Mouse (Mus musculus): ENCODE data around the gene Card9. TPM values are rescaled to one million over a fixed set of nuclear protein-coding genes. Genes with fewer than 3 reads are reported as not detected.

The Card9 gene
- polyA plus RNA-seq, 1 experiment = 0.20 TPM

DNA sequence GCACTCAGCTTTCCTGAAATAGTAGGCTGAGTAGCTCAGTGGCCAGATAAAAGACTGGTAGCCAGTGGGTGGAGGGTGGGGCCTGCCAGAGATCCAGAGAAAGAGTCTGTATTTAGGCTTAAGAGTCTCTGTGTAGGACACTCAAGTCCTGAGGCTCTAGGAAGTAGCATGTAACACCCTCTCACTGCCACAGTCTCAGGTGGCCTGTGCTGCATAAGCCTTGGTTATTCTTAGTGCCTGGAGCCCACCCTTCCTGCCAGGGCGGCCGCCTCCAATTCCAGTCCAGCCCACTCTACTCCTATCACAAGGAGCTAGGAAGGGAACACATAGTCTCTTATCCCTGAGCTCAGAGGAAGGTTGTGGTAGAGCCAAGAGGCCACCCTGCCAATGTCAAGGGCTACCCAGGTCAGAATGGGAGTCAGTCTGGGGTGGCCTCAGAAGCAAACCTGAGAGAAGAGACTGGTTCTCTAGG, 19.2 kb downstream of the Card9 start:
- Histone ChIP-seq H3K9me3 (ENCODE audit: control insufficient read depth, low read length) (no peaks in the 10 kb centered on the region), H3K27me3 (ENCODE audit: control insufficient read depth) (no peaks in the 10 kb centered on the region), H3K4me1 (ENCODE audit: control insufficient read depth) (no peaks in the 10 kb centered on the region; the same call in 1 of the 2 replicates), H3K36me3 (ENCODE audit: control insufficient read depth) (no peaks in the 10 kb centered on the region), H3K4me3 (replicated peaks) (no peak overlapping the region)
- TF ChIP-seq GATA1 (IDR thresholded peaks at IDR 0.05; ENCODE audit: low read length) (no peak), TAL1 (IDR thresholded peaks at IDR 0.05; ENCODE audit: low read length) (no peak)

DNA sequence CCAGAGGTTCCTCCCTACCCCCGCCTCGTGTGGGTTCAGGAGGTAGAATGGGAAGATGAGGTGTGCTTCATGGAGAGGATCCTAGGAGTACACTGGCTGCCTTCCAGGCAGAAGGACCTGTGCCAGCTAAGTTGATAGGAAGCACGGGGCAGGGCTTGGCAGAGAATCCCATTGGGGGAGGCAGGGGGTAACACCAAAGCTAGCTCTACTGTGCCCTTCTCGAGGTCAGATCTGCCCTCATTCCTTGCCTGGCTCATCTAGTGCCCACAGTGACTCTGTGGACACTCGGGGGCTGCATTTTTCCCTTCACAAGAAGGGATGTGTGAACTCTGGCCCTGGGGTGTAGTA, 21.5 kb downstream of the Card9 start:
- Histone ChIP-seq H3K27me3 (ENCODE audit: control insufficient read depth) (no peaks in the 10 kb centered on the region), H3K4me3 (replicated peaks) (no peak overlapping the region), H3K36me3 (ENCODE audit: control insufficient read depth) (no peaks in the 10 kb centered on the region), H3K4me1 (ENCODE audit: control insufficient read depth) (no peaks in the 10 kb centered on the region; the same call in 1 of the 2 replicates), H3K9me3 (ENCODE audit: control insufficient read depth, low read length) (no peaks in the 10 kb centered on the region)
- TF ChIP-seq GATA1 (IDR thresholded peaks at IDR 0.05; ENCODE audit: low read length) = no peak
- TF ChIP-seq TAL1 (IDR thresholded peaks at IDR 0.05; ENCODE audit: low read length) = no peak

DNA sequence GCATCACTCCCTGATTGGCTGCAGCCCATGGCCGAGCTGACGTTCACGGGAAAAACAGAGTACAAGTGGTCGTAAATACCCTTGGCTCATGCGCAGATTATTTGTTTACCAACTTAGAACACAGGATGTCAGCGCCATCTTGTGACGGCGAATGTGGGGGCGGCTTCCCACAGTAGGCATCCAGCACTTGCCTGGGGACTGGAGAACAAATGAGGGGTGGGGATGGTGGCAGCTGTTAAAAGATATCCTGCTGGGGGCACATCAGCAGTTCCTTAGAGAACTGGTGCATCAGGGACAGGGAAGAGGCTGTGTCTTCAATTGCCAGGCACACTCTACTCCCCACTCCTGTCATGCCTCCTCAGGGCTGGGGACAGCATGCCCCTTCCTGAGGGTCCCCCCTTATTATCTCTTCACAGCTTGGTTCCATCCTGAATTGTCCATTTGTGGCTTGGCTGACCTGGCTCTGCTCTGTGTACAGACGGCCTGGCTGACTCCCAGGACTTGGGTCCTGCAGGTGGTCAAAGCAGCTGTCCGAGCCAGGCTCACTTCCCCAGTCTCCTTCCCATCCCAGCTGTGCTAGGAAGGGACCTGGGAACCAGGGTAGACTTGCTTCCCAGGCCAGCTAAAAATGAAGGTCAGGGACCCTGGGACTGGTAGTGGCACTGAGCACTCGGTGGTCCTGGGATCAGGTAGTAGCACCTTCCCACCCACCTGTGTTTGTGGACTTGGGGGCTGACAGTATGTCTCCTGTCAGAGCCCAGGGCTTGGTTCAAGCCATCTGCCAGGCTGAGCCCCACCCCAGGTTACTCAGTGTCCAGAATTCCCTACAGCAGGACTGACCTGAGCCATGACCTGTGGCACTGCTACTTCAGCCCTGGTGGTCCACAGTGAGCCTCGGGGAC, 22.2 kb downstream of the Card9 start:
- Histone ChIP-seq H3K36me3 (ENCODE audit: control insufficient read depth) (no peaks in the 10 kb centered on the region), H3K27me3 (ENCODE audit: control insufficient read depth) (no peaks in the 10 kb centered on the region), H3K4me1 (ENCODE audit: control insufficient read depth) (no peaks in the 10 kb centered on the region; the same call in 1 of the 2 replicates), H3K9me3 (ENCODE audit: control insufficient read depth, low read length) (no peaks in the 10 kb centered on the region), H3K4me3 (replicated peaks) (no peak overlapping the region)
- TF ChIP-seq TAL1 (IDR thresholded peaks at IDR 0.05; ENCODE audit: low read length) = no peak
- TF ChIP-seq GATA1 (IDR thresholded peaks at IDR 0.05; ENCODE audit: low read length) = no peak

DNA sequence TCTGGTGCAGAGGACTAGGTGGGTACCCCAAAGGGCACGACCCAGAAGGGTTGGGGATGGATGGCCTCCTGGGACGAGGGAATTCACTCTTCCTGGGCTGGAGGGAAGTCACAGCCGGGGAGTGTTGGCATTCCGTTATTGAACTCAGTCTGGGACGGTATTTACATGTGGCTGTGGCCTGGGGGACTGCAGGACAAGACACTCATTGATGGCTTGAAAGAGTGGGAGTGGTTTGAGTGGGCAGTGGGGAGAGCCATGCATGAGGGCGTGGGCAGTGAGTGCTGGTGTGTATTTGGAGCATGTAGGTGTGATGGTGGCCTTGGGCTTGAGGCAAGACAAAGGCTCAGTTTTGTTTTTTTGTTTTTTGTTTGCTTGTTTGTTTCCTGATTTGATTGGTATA, 30.0 kb downstream of the Card9 start:
- H3K36me3 ChIP-seq (ENCODE audit: control insufficient read depth) = no peaks in the 10 kb centered on the region
- TF ChIP-seq GATA1 (IDR thresholded peaks at IDR 0.05; ENCODE audit: low read length) (no peak), TAL1 (IDR thresholded peaks at IDR 0.05; ENCODE audit: low read length) (no peak)
- no peak overlapping the region for H3K4me3 ChIP-seq (replicated peaks)
- no peaks in the 10 kb centered on the region for H3K9me3 ChIP-seq (ENCODE audit: control insufficient read depth, low read length)
- peaks cover 3% of the 10 kb centered on the region for H3K4me1 ChIP-seq (ENCODE audit: control insufficient read depth)
- no peaks in the 10 kb centered on the region for H3K27me3 ChIP-seq (ENCODE audit: control insufficient read depth)

DNA sequence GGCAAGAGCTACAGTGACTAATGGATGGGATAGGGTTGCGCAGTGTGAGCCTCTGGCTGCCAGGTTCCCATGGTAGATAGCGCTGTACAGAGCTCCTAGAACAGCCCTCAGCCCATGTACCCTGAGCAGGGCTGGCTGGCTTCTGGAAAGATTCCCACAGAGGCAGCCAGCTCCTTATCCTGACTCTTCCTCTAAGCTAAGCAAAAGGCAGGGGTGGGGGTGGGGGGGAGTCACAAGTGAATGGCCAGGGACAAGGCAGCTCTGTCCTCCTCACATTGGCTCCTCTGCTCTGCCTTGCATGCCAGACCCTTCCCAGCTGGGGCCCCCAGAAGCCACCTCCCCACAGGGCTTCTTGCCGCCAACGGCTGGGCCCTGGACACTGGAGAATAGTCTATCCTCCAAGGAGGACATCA, 30.7 kb downstream of the Card9 start:
- H3K27me3 ChIP-seq (ENCODE audit: control insufficient read depth) = no peaks in the 10 kb centered on the region
- TF ChIP-seq TAL1 (IDR thresholded peaks at IDR 0.05; ENCODE audit: low read length) = no peak
- no peak for TF ChIP-seq GATA1 (IDR thresholded peaks at IDR 0.05; ENCODE audit: low read length)
- no peaks in the 10 kb centered on the region for H3K36me3 ChIP-seq (ENCODE audit: control insufficient read depth)
- H3K9me3 ChIP-seq (ENCODE audit: control insufficient read depth, low read length) = no peaks in the 10 kb centered on the region
- H3K4me1 ChIP-seq (ENCODE audit: control insufficient read depth) = peaks cover 3% of the 10 kb centered on the region
- H3K4me3 ChIP-seq (replicated peaks) = no peak overlapping the region

DNA sequence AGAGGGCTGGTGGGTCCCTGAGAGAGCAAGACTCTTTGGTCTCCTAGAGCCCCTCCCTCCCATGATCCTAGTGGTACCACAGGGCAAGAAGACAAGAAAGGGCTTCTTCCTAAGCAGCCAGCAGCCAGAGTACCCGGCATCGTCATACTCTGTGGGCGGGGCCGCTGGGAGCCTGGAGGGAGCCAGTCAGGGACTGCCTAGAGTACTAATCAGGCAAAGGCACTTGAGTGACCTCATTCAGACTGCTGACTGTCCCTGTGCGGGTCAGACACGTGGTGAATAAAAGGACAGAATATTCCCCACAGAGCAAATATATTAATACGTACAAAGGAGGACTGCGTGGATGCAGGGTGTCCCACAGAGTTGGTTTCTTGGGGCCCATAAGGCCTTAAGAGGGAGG, 31.3 kb downstream of the Card9 start:
- Histone ChIP-seq H3K9me3 (ENCODE audit: control insufficient read depth, low read length) (no peaks in the 10 kb centered on the region), H3K27me3 (ENCODE audit: control insufficient read depth) (no peaks in the 10 kb centered on the region), H3K36me3 (ENCODE audit: control insufficient read depth) (no peaks in the 10 kb centered on the region), H3K4me3 (replicated peaks) (no peak overlapping the region), H3K4me1 (ENCODE audit: control insufficient read depth) (peaks cover 3% of the 10 kb centered on the region)
- TF ChIP-seq GATA1 (IDR thresholded peaks at IDR 0.05; ENCODE audit: low read length) (no peak), TAL1 (IDR thresholded peaks at IDR 0.05; ENCODE audit: low read length) (no peak)

DNA sequence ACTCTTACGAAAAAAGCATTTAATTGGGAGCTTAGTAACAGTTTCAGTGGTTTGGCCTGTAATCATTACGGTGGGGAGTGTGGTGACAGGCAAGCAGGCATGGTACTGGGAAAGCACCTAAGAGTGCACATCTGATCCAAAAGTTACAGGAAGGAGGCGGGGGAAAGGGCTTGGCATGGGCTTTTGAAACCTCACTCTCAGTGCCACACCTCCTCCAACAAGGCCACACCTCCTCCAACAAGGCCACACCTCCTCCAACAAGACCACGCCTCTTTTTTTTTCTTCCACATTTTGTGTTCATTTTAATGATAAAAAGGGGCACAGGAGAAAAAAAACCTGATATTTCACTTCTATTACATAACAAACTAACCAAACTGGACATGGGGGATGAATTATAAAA, 32.9 kb downstream of the Card9 start:
- TF ChIP-seq TAL1 (IDR thresholded peaks at IDR 0.05; ENCODE audit: low read length) (no peak), GATA1 (IDR thresholded peaks at IDR 0.05; ENCODE audit: low read length) (no peak)
- no peaks in the 10 kb centered on the region for H3K27me3 ChIP-seq (ENCODE audit: control insufficient read depth)

DNA sequence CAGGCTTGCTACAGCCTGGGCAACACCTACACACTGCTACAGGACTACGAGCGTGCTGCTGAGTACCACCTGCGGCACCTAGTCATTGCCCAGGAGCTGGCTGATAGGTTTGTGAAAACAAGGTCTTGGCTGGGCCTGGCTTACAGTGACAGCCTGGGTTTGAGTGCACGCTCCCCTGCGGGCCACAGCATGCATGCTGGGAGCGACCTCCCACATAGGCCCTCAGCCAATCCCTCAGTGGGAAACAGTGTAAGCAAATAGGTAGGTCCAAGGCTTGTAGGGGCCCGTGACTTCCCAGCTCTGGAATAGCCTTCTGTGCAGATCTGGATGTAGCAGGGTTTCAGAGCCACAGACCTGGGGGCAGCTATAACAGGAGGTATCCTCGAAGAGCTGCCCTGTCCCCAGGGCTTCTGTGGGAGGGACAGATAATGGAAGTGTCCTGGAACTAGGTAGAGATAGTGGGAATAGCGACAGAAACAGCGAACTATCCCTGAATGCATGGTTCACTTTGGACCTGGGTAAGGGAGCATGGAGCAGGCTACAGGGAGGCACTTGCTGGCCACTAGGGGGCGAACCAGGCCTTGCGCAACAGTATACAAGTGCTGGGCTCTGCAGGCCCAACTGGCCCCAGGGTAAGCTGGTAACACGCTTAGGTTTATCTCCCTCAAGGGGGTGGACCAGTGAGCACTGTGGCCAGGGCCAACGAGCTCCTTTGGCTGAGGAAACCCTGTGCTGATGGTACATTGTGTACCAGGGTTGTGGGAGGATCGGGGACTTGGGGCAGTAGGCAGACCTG, 35.1 kb downstream of the Card9 start:
- TF ChIP-seq TAL1 (IDR thresholded peaks at IDR 0.05; ENCODE audit: low read length) (no peak), GATA1 (IDR thresholded peaks at IDR 0.05; ENCODE audit: low read length) (no peak)
- H3K4me1 ChIP-seq (ENCODE audit: control insufficient read depth) = peaks cover 3% of the 10 kb centered on the region
- no peaks in the 10 kb centered on the region for H3K36me3 ChIP-seq (ENCODE audit: control insufficient read depth)
- H3K27me3 ChIP-seq (ENCODE audit: control insufficient read depth) = no peaks in the 10 kb centered on the region
- H3K4me3 ChIP-seq (replicated peaks) = no peak overlapping the region
- H3K9me3 ChIP-seq (ENCODE audit: control insufficient read depth, low read length) = no peaks in the 10 kb centered on the region

More for the DNA sequence above, 32.9 kb downstream of the Card9 start:
- no peaks in the 10 kb centered on the region for H3K9me3 ChIP-seq (ENCODE audit: control insufficient read depth, low read length)
- peaks cover 3% of the 10 kb centered on the region for H3K4me1 ChIP-seq (ENCODE audit: control insufficient read depth)
- no peaks in the 10 kb centered on the region for H3K36me3 ChIP-seq (ENCODE audit: control insufficient read depth)
- H3K4me3 ChIP-seq (replicated peaks) = no peak overlapping the region

DNA sequence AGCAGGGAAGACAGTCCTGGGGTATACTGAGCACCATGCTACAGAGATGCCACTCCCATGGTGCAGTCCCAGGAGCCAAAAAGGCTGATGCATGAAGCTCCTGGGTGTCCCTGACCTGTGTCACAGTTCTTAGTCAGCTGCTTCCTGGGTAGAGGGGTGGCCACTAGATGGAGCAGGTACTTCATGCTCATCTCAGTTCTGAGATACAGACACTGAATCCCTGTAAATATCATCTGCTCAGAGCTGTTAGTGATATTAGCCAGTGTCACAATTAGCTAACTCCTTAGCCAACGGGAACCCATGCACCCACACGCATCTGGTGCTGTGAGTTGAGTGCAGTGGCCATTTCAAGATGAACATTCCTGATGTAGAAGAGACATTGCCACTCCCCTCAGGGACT, 35.8 kb downstream of the Card9 start:
- Histone ChIP-seq H3K4me3 (replicated peaks) (no peak overlapping the region), H3K9me3 (ENCODE audit: control insufficient read depth, low read length) (no peaks in the 10 kb centered on the region), H3K36me3 (ENCODE audit: control insufficient read depth) (no peaks in the 10 kb centered on the region), H3K27me3 (ENCODE audit: control insufficient read depth) (no peaks in the 10 kb centered on the region), H3K4me1 (ENCODE audit: control insufficient read depth) (peaks cover 3% of the 10 kb centered on the region)
- TF ChIP-seq GATA1 (IDR thresholded peaks at IDR 0.05; ENCODE audit: low read length) (no peak), TAL1 (IDR thresholded peaks at IDR 0.05; ENCODE audit: low read length) (no peak)
